Mouse (Mus musculus): ENCODE results near the gene Chaf1a.

Chaf1a gene

DNA sequence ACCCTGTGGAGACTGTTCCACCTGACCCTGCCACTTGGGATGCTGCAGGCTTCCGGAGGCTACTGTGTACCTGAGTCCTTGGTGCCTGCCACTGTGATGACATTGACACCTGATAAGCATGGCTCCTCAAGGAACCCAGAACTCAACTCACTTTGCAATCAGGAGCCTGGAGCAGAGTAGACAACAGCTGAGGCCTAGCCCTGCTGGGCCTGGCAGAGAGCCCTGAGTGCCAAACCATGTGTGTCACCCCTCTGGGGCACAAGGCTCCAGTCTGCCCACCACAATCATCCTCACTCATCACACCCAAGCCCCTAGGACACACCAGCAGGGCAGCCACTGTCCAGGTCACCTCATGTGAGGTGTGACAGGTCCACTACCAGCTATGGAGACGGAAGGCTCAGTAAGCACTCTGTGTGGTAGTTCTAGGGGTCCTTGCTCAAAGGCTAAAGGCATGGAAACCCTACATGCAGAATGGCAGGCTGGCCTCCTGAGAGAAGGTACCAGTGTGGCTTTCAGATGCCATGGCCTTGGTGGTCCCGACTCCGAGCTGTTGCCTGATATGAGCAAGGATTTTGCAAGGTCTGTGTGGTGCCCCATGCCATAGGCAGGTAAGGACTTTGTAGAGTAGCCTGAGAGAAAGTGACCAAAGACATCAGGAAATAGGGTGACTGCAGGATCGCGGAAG lies 19.7 kb upstream of the Chaf1a start:
- no peak for DNase-seq (ENCODE audit: low read depth)

DNA sequence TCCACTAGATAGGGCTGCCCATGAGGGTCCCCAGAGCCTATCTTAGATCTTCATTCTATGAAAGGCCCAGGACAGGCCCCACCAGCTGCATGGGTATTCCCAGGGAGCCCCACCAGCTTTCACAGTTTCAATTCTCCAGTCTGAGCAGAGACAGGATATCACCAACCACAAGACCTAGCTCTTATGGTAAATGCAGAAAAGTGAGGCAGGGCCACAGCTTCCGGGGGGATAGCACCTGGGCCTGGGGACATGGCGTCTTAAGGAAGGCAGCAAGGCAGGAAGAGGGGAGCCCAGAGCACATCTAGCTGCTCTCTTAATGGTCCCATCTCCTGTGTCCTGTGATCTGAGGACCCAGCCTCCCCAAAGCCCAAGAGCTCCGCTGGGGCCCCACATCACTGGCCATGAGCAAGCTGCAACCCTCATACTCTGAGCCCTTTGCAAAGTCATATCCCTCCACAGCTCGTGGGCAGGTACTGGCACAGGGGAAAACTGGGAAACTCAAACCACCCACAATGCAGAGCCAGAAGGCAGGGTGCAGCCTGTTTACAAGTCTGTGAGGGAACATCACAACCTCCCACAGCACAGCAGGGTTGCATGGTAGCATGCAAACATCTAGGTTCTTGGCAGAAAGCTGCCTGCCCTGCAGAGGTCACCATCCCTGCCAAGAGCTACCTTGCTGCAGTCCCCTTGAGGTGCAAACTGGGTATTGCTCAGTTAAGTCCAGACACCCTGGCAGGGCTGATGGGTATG lies 18.9 kb upstream of the Chaf1a start:
- no peak for DNase-seq (ENCODE audit: low read depth)

DNA sequence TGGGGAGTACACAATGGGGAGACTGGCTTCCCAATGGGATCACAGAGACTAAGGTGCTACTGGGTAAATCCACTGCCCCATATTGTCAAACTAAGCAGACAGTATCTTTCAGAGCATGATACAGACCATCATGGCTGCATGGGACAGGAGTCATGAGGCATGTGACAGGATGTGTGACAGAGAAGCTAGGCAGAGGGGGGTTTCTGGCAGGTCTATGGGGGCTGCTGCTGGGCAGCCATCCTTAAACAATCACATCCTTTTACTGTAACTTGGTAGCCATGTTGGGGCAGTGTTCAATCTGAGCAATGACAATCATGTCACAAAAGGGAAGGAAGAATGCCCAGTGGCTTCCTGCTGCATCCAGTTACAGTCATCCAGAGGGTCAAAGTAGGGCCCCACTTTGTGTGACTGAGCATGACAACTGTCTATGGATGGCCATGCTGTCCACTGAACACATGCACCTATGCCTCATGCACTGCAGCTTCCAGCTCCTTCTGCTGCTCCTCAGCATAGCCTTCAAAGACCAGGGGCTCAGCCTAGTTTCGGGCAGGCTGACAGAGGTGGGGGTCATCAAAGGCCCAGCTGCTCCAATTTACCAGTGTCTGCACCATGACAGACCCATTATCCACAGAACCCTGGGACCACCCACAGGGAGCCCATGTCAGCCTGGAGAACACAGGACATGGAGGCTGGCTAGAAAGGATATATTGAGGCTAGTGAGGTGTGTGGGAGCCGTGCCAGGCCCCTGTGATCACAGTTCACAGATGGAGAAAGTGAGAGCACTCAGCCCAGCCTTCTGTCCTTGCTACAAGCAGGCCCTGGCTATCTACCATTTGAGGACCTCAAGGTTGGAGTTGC lies 17.9 kb upstream of the Chaf1a start:
- no peak for DNase-seq (ENCODE audit: low read depth)

DNA sequence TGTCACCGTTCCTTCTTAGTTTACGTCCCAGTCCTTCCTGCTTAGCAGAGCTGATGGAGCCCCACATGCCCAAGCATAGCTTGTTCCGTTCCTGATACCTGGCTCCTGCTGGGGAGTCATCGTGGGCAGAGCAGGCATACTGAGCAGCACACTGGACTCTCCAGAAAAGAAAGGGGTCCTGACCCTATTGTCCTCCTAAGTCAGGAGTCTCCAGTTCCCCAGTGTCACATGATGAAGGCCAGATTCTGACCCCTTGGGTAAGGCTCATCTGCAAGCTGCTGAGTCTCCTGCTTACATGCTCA lies 17.3 kb upstream of the Chaf1a start:
- DNase-seq (ENCODE audit: low read depth) = no peak

DNA sequence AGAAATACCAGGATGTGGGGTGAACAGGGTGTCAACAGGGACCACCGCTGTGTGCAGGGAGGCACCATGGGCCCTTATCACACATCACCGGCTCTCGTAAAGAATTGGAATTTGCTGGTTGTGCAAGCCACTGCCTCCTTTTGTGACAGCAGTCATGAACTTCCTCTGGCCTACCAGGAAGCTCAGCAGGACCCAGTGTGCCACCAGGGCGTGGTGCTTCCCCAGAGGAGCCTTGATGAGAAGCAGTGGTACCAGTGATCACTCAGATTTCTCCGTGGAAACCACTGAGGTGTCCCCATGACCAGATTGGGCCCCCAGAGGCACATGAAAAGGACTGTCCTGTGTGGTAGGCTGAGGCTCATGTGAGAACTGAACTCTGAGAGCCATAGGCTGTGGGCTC lies 16.9 kb upstream of the Chaf1a start:
- DNase-seq (ENCODE audit: low read depth) = no peak

DNA sequence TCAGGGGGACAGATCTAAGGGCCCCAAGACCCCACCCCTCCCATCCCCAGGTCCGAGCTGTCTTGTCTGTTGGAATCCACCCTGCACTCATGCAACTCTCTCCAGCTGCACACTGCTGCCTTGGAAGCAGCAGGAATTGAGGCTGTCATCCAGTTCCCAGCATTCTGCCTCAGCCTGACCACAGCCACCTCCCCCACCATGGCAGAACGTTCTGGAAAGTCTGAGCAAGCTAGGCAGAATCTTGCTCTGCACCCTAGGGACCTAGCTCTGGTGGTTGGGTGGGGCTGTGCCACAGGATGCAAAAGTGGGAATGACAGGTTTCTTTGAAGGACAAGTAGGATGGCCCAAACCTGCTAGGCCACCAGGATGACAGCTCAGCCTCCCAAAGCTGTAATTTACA lies 15.8 kb upstream of the Chaf1a start:
- no peak for DNase-seq (ENCODE audit: low read depth)

DNA sequence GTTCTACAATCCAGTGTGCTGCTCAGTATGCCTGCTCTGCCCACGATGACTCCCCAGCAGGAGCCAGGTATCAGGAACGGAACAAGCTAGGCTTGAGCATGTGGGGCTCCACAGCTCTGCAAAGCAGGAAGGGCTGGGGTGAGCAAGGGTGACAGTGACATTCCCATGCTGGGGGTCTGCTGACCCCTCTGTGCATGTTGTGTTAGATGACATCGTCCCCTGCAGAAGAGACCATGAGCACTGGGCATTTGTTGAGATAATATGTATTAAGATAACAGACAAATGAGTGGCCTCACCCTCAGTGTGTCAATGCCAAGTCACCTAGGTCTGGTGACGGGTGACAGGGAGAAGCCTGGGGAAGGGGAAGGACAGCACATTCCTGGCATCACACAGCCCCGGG lies 15.3 kb upstream of the Chaf1a start:
- no peak for DNase-seq (ENCODE audit: low read depth)

DNA sequence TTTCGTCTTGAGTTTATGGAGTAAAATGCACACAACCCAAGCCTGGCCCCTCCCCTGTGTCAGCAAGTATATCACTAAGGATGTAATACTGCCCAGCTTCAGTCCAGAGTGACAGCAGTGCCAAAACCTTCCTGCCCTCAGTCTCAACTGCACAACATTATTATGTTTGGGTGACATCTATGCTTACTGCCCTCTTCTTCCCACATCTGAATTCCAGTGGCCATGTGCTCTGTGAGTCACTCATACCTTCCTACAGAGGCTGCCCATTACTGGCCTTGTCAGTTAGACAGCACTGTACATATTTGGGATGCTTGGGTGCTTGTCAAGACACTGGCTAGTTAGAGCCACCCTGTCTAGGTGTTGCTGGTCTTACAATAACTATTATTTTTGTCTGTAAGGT lies 13.9 kb upstream of the Chaf1a start:
- no peak for DNase-seq (ENCODE audit: low read depth)

DNA sequence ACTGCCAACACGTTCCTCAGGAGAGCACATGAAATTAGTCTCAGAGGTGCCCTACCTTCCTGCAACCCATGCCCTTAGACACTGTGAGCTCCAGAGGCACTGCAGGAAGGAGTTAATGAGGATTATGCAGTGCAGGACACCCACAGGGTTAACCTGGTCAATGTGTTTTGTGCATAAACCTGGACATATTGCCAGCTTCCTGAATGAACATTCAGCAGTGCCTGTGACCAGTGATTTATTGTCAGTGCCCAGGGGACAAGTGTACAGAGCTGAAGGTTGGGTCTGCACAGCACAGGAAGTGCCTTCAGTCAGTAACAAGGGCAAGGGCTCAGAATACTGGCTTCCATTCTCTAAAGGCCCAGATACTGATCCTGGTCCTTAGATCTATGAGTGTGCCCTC lies 13.4 kb upstream of the Chaf1a start:
- no peak for DNase-seq (ENCODE audit: low read depth)

DNA sequence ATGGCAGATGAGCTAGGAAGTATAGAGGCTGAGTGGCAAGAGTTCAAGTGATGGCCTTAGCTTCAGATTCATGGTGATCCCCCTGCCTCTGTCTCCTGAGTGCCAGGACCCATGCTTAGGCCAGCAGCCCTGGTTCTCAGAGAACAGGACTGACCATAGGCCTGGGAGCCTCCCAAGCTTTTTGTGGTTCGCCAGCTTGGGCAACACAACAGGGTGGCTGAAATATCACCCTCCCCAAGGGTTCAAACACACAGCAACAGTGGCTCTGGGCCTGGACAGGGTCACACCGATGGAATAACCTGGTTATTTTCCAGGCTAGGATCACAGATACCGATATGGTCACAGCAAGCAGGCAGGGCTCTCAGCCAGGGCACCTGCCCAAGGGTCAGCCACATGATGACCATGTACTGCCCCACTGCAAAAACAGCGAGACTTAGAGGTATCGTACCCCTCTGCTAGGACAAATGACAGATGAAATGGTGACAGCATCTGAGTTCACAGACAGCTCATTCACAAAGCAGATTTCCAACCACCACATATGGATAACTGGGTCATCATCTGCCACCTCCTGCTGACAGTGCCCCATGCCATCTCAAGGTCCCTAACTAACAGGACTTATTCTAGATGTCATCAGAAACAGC lies 12.3 kb upstream of the Chaf1a start:
- no peak for DNase-seq (ENCODE audit: low read depth)

DNA sequence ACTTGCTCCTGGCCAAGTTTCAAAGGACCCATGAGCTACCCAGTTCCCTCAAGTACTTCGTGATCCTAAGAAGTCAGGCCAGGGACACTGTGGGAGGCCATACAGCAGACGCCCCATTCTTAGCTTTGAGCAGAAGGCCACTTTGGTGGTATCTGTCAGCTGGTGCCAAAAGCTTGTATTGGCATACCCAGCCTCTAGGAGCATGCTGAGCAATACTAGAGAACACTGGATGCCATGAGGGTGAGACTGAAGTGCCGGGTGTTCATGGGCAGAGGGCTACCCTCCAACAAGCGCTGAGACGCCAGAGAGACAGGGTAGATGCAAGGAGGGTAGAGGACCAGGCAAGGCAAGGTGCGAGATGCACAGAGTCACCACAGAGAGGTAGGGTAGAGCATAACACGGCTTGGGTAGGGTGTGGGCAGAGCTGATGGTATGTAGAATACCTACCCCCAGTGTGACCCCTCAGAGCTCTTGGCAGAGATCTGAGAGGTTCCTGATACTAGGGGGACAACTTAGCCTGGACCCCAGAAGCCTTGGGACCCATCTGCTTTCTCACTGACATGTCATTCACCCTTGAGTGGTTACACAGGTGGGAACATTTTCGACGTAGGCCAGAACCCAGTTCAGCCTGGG lies 9.9 kb upstream of the Chaf1a start:
- DNase-seq (ENCODE audit: low read depth) = no peak

DNA sequence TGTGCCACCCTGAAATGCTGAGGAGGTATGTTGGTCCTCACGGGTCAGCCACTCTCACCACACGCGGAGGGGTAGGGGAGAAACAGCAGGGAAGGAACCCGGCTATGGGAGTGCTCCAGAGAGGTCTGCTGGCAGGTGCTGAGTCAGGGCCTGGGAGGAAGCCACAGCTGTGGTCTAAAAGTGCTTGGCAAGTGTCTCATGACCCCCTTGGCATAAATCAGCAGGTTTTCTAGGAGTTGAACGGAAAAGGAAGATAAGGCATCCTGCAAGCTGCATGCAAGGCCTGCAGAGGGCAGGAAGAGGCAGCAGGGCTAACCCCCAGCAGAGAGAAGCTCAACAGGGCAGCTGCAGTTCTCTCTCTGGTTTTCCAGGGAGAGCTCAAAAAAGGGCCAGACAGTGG lies 9.3 kb upstream of the Chaf1a start:
- no peak for DNase-seq (ENCODE audit: low read depth)

DNA sequence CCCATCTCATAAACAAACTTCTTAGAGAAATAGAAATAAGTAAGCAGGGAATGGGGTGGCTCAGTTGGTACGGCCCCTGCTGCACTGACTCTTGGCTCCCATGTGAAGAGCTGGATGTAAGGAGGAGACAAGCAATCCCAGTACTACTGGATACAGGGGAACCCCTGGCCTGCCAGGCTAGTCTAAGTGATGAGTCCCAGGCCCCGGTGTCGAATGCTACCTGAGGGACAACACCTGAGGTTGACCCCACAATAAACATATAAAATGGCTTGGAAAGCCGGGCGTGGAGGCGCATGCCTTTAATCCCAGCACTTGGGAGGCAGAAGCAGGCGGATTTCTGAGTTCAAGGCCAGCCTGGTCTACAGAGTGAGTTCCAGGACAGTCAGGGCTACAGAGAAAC lies 8.8 kb upstream of the Chaf1a start:
- DNase-seq (ENCODE audit: low read depth) = no peak

DNA sequence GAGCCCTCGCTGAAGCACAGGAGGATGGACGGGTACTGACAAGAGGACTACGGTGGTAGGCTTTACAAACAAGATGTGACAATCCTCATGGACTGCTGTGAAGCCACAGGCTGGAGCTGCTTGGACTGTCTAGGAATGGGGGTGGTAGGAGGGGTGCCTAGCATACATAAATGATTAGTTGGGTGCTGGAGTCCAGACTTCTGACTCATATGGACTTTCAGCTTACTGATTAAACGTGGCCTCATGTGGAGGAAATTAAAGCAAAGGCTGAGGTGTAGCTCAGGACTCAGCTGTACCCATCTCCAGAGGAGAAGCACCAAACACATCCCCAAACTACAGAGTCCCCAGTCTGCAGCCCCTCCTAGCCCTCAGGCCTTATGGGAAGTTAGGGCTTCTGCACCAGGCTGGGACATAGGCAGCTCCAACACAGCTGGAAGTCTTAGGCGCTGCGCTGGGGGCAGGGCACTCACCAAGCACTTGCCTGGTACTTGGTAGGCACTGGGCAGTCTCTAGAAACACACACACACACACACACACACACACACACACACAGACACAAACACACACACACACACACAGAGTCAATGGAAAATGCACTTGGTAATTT lies 8.0 kb upstream of the Chaf1a start:
- DNase-seq (ENCODE audit: low read depth) = no peak

DNA sequence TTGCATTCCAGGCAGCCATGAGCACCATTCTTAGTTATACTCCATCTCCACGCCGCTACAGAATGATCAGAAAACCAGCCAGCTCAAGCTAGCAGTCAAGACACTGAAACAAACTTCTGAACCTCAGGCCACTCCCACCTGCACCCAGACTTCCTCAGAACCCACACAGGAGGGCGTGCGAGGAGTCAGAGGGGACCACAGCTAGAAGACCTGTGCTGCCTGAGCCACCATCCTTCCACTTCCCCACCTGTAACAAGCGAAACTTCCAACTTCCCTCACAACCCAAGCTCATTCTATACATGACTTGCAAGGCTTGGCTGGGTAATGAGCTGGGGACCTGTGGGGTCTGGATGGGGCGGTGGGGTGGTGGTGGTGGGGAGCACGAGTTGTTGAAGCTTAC lies 7.4 kb upstream of the Chaf1a start:
- DNase-seq (ENCODE audit: low read depth) = no peak

DNA sequence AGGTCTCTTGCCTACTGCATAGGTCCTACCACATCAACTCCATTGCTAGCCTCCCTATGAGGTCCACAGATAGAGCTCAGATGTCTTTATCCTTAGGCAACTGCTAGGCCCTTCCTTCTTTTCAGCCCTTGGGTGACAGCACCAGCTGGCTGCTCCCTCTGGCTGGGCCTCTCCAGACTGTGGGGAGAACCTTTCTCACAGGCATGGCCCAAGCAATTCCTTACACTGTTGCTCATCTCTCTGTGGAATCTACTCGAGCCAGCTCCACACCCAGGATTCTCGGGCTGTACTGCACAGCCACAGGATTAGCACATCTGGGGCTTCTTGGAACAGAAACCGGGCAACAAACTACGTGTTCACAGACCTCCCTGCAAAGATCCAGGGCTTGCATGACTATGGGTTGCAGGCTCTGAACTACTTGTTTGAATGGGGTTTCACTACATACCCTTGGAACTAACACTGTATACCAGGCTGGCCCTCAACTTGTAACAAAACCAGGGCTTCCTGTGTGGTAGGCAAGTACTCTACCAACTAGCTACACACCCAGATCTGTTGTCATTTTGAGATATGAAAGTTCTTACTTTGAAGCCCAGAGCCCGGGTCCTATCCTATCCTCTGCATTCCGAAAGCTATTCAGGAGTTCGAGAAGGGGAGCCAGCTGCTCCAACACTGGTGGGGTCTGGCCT lies 6.1 kb upstream of the Chaf1a start:
- DNase-seq (ENCODE audit: low read depth) = no peak

DNA sequence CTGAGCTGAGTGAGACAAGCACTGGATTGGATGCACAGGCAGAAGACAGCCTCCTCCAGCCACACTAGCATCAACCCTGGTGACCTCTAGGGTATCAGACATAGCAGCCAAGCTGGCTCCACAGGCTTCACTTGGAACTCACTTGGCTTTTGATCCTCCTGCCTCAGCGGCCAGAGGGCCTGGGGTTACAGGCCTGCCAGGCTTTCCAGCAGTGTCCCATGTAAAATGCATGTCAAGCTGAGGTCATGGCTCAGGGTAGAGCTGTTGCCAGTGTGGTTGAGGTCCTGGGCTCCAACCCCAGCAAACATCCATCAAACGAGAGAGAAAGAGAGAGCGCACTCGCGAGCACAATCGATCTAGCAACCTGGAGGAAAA lies 5.5 kb upstream of the Chaf1a start:
- no peak for DNase-seq (ENCODE audit: low read depth)

DNA sequence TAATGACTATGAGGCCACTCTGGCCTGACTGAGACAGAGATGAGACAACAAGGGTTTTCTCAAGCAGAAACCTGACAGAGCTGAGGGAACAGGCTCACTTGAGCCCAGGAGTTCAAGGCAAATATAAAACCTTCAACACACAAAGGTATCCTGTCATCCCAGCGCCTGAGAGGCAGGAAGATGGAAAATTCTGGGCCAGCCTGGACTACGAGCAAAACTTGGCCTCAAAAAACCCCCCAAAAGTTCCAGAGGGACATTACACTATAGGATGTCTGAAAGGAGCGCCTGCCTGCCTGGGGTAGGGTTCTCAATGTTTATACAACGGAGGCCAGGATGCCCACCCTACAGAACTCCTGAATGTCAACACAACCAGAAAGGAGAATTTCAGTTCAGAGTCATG lies 5.0 kb upstream of the Chaf1a start:
- no peak for DNase-seq (ENCODE audit: low read depth)

DNA sequence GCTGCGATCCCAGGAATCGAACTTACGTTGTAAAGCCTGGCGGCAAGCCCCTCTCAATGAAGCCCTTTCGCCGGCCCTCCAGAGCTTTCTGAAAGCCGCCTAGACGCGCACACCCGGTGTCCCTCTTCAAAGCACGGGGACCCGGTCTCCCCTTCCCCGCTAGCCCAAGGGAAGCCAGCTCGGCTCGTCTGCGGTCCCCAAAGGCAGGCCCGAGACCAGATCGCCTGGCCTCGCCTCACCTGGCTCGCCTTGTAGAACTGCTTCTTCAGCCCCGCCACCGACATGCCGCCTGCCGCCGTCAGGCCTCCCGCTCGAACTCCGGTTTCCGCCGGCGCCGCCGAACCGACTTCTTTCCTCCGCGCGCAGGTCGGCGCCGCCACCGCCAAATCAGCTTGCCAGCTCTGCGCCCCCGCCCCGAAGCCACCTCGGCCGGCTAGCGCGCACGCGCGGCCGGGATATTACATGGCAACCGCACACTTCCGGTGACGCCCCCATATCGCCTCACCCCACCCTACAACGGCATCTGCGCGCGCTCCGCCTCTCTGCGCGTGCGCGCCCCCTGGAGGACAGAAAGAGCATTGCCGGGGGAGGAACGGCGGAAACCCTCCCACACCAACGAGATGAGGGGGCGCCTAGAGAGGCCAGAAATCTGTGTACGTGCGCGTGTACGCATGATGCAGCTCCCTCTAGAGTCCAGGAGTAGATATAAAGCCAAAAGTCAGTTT lies 3.9 kb upstream of the Chaf1a start, which contains the start of gene Sh3gl1:
Sh3gl1 (minus strand) TSS at position 460 of the 725 bp plus-strand sequence.
- peak; percentile 96 for DNase-seq (ENCODE audit: low read depth)

DNA sequence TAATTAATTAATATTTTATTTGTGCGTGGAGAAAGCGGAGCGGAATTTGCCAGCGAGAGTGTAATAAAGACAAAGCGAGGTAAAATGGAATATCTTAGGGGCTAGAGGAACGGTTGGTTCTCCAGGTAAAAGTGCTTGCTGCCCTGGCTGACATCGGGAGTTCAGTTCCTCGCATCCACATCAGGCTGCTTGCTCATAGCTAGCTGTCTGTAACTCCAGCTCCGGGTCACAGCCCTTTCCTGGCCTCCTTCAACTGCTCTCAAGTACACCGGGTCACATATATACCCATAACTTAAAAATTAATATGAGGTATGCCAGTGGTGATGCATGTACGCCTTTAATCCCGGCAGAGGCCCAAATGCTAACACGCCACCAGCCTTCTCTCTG lies 3.3 kb upstream of the Chaf1a start:
- DNase-seq (ENCODE audit: low read depth) = no peak
